Mouse (Mus musculus): ENCODE measurements around the gene Slitrk3. TPM values are rescaled to one million over a fixed set of nuclear protein-coding genes. Genes with fewer than 3 reads are reported as not detected.
"Not testable (repeated sequence)": the region's sequence is repeated elsewhere in the genome, so short reads cannot be mapped to it uniquely, and the experiment has no call there.

The Slitrk3 gene
- polyA plus RNA-seq (2012; rRNA removed): 0.09 and 0.11 TPM in 2 replicates

GRCm38 (mm10) chr3:73057197-73057811, at the start of gene Slitrk3:
Gene Slitrk3 (minus strand): TSS chr3:73057803.
- DNase-seq (ENCODE audit: low read depth): no peak

GRCm38 (mm10) chr3:73094445-73094844, 36.8 kb upstream of the Slitrk3 start:
- not testable (repeated sequence) for DNase-seq (ENCODE audit: low read depth)

DNA sequence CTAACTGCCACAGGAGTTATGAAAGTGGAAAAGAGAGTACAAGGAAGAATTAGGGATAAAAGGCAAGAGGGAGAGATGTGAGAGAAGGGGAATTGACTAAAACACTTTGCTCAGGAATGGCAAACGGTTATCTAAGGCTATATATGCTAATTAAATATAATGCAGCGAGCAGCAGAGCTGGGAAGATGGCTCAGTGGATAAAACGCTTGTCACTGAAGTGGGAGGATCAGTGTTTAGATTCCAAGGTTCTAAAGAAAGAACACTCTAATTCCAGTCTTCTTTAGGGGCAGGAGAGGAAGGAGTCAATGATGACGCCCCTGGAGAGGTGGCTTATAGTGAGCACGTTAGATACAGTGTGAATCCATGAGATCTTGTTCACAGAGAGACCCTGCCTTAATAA, 27.0 kb upstream of the Slitrk3 start:
- no peak for DNase-seq (ENCODE audit: low read depth)

- DNase-seq (ENCODE audit: low read depth): no peak
Measured at GRCm38 (mm10) chr3:73065823-73066755, 8.5 kb upstream of the Slitrk3 start.

DNA sequence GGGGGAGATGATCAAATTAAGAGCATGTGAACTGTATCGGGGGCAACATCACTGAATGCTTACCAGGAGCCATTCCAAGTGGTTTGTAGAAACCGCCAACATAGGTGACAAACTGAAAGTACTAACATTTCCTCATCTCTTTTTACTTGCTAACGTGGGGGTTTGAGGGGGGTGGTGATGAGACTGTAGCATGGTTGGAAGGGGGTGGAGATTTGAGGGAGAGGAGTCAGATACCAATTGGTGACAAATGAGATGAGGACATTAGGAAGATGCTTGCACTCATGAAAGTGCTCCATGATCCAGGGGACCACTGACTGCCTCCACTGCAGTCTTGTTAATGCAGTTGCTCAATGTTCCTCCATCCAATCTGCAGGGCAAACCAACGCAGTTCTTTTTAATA, 587 bp upstream of the Slitrk3 start:
- no peak for DNase-seq (ENCODE audit: low read depth)

- DNase-seq (ENCODE audit: low read depth): no peak
Measured at GRCm38 (mm10) chr3:73056492-73057196, 959 bp downstream of the Slitrk3 start.

DNA sequence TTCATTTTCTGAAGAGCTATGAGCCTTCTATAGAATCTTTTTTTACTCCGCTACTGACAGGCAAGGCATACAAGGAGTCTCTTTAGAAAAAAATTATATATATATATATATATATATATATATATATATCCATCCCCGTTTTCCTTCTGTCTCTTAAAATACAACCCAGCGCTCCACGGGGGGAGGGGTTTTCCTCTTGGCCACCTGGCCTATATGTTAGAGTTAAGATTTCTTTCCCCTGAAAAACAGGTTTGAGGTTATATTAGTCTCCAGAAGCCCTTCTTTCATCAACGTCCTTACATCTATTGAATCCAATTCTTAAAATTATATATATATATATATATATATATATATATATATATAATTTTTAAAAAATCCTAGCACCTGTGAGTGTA, 1.6 kb downstream of the Slitrk3 start:
- no peak for DNase-seq (ENCODE audit: low read depth)

- no peak for DNase-seq (ENCODE audit: low read depth)
Measured at GRCm38 (mm10) chr3:73055399-73056043, 2.1 kb downstream of the Slitrk3 start.

- DNase-seq (ENCODE audit: low read depth): no peak
Measured at GRCm38 (mm10) chr3:73053451-73053931, 4.1 kb downstream of the Slitrk3 start.

GRCm38 (mm10) chr3:73046248-73046647, 11.4 kb downstream of the Slitrk3 start:
- DNase-seq (ENCODE audit: low read depth): no peak

DNA sequence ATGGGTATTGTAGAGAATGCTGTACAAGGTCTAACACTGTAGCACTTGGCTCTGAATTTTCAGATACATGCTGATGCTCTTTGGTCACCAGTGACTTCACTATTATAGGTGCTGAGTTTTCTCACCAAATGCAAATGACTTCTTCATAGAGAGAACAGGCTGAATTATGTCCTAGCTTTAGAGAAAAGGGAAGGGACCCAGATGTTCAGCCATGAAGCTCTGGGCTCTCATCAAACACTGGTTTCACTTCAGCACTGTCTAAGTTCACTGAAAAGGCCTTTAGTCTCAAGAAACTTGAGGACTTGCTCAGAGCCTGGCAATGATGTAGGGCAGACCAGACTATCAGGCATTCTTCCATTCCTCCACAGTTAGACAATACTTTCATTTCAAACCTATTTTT, 15.3 kb downstream of the Slitrk3 start:
- no peak for DNase-seq (ENCODE audit: low read depth)

GRCm38 (mm10) chr3:73006045-73006444, 51.6 kb downstream of the Slitrk3 start:
- no peak for DNase-seq (ENCODE audit: low read depth)

DNA sequence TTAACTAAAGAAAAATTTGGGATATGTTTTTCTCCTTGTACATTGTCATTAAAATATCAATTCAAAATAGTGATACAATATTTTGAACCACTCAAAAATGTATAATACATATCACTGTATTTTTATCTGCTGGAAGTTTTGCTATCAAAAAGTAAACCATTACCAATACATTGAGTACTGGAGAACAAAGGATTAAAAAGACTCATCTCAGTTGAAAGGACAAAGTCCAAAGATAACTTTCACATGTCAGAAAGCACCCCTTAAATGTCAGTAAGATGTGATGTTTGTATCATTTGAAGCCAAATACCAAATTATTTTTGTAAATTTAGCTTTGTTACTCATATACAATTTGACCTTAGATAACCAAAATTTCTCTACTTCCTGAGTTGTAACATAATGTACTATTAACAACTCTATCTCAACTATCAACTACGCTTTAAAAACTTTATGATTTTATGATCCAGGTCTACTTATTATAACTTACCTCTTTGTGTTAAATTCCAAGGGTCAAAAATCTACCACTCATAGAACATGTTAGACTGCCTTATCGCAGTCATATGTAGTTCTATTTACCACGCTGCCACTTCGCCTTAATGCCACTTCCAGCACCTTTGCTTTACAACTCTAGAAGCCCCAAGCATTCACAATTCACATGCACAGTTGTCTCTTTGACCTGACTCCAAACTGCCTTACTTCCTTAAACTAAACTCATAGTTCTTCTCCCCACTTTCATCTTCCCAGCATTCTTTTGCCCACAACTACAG, 54.5 kb downstream of the Slitrk3 start:
- no peak for DNase-seq (ENCODE audit: low read depth)

DNA sequence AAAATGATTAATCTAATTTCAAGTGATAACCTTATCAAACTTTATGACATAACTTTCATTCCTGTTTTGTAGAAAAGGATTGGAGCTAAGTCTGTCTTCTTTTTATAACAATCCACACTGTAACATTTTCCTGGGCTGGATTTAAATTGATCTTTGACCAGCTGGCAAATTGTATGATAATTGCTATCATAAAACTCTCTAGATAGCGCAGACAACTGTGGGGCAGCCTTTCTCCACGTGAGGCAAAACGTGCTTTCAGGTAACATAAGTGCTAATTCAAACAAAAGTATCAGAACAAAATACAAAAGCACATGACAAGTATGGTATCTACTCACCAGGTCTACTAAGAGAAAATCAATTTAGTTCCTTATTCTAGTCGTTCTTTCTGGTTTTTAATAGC, 60.1 kb downstream of the Slitrk3 start:
- DNase-seq (ENCODE audit: low read depth): no peak

Other genes with a start within 250 kb of the Slitrk3 start
- gene Sis, start 89.9 kb downstream of the Slitrk3 start, polyA plus RNA-seq (2012; rRNA removed): not detected in 2 replicates

Measured in gonadal fat pad, adult 2 months (tissue).